Mouse (Mus musculus) left cerebral cortex, postnatal 25 days (tissue): ENCODE data around the gene Zfp280b. TPM values are rescaled to one million over a fixed set of nuclear protein-coding genes. Genes with fewer than 3 reads are reported as not detected.
"Not testable (repeated sequence)": the region's sequence is repeated elsewhere in the genome, so short reads cannot be mapped to it uniquely, and the experiment has no call there.

Source experiments
- DNase-seq, 2 experiments: peaks; one replicate each; pipeline ENCODE4 v3.0.0; 2022; ENCODE audit warnings: low spot score in 2 of 2, mixed read lengths in 1 of 2
- intact Hi-C: fragments of 180-260 bp; cut with DNase I; formaldehyde crosslinking; loops from one replicate; pipeline ENCODE4 v1.15.1; 2025
- total RNA-seq, 2 experiments: library from RNA; stranded (reverse); gene quantifications; 2 replicates each; pipeline ENCODE4 v1.2.3; 2021

Gene Zfp280b
- 10 to 100 TPM; 13.3 to 16.9 TPM for total RNA-seq

DNA sequence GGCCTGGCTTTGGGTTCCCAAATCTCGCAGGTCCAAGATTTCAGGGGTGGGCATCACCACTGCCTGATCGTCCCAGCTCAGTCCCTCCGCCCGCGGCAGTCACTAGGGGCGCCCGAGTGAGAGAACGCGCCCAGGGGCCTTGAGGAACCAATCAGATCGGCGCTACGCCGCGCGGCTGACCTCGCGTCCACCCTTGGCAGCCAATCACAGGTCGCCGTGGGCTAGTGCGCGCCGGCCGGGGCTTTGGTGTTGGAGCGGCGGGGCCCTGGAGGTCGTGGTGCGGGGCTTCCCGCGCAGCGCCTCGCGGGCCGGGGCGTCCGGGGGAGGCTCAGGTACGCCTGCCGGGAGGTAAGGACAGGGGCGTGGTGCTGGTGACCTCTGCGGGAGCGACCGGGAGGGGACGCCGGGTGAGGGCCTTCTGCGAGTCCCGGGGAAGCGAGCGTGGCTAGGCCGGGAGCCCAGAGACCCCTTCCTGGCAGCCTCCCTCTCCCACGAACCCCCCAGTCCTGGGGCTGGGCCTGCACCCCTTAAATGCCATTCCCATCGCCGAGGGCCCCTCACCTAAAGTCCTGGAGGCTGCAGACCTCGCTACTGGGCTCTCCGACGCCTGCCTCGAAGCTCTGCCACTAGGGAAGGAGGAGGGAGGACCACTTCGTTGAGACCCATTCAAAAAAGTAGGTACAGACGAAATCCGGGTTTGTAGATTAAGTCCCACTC is at the start of gene Zfp280b:
Gene Zfp280b (plus strand): TSS at position 249 of the 717 bp plus-strand sequence.
- DNase-seq: peak; percentile 95 to 96
- intact Hi-C loops: no loop called here

DNA sequence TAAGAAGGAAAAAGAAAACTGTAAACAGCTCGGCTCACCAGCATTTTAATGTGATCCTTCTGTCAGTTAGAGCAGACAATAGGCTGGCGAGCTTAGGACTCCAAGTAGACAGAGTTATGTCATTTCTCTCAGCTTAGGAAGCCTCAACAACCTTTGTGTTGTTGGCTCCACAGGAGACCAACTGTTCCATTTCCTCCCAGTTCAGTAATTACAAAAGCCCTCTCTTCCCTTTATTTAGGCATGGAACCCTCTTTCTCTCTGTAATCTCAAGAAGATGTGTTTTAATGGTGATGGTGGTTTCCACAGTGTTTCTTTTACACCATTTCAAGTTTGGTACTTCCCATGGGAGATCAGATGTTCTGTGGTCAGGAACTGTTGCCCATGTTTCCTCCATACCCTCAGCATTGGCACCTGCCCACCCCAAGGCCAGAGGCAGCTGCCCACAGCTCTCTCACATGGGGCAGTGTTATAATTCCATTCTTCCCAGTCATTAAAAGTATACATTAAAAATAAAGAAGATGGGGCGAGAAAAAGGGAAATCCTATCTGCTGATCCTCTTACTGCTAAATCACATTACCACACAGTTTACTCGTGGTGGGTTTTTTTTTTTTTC is 41.9 kb upstream of the Zfp280b start:
- no peak for DNase-seq
- intact Hi-C loops: no loop called here

DNA sequence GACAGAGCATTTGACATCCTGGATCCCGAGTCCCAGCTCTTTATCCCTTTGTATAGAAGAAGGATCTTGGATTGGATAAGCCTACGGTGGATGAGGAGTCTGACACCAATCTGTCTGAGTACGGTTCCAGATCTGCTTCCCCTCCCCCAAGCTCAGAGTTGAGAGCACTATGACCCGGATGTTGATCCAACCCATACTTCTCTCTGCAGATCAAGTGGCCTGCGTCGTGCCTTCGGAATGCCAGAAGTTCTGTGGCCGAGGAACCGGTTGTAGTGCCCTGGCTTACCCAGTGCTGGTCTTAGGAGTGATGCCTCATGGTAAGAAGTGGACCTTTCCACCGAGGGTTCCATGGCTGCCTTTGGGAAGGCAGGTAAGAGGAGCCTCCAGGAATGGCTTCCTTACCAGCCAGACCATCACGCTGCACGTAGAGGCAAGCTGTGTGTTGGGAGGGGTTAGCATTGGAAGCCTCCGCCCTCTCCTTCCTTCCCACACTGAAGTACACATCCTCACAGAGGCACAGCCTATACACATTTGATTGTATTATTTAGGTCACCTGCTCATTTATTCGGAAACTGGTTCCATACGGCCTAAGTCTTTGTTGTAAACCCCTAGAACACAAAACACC is 38.7 kb upstream of the Zfp280b start:
- intact Hi-C loops: no loop called here
- no peak for DNase-seq

DNA sequence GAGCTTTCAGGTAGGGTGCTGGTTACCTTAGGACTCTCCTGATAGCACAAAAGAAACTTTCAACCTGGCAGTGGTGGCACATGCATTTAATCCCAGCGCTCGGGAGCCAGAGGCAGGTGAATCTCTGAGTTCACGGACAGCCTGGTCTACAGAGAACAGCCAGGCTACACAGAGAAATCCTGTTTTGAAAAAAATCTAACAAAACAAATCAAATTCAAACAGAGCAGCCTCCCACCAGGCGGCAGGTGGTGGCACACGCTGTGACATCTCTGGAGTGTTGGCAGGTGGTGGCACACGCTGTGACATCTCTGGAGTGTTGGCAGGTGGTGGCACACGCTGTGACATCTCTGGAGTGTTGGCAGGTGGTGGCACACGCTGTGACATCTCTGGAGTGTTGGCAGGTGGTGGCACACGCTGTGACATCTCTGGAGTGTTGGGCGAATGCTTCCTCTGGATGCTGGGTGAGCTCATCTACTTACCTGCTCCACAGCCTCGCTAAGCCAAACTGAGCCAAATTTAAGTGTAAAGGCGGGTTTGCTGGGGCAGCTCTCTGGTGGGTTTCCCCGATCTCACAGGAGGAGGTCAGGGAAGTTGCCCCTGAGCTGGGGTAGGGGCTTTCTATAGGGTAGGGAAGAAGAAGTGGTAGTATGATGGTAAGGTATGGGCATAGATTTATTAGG is 37.8 kb upstream of the Zfp280b start:
- DNase-seq, intact Hi-C loops: not testable (repeated sequence)

DNA sequence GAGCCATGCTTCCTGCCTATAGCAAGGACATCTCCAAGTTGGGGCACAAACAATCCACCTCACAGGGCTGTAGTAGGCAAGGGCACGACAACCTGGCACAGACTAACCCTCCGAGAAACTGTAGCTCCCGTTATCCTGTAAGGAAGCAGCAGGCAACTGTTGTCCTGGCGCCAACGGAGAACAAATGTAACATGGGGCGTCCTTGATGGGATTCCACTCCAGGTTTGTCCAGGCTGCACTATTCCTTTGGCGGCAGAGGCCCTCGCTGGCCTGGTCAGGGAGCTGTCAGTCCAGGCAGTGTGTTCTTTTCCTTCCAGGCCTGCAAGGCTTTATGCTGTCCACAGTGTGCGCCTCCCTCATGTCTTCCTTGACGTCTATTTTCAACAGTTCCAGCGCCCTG is 37.0 kb upstream of the Zfp280b start:
- no peak for DNase-seq
- intact Hi-C loops: no loop called here

DNA sequence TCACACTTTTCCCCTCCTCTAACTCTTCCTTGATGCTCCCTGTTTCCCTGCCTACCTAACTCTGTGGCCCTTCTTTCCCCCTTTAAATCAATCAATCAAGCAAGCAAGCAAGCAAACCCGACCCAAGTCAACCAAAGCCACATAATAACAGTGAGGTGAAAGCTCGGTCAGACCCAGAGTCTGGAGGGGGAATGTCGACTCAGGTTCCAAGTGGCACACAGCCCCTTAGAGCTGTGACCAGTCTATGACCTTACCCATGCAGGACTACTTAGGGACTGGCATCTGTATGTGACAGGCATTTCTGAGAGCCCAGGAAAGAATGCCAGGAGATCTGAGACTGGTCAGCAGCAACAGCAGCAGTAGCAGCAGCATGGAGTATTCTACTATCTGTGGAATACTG is 36.1 kb upstream of the Zfp280b start:
- intact Hi-C loops: no loop called here
- DNase-seq: no peak

DNA sequence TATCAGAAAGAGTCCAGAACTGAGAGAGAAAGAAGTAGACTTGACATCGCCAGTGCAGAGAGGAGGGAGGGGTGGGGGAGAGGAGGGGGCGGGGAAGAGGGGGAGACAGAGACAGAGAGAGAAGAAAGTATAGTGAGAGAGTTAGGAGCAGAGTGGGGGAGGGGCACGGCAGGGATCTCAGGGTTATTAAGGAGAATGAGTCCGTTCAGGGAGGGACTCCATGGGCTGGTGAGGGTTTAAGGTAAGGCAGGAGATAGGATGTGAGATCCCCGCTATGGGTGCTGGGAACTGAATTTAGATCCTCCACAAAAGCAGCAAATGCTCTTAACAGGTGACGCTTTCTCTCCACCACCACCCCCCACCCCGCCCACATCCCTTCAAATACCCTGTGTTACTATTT is 31.3 kb upstream of the Zfp280b start:
- no peak for DNase-seq
- intact Hi-C loops: no loop called here

DNA sequence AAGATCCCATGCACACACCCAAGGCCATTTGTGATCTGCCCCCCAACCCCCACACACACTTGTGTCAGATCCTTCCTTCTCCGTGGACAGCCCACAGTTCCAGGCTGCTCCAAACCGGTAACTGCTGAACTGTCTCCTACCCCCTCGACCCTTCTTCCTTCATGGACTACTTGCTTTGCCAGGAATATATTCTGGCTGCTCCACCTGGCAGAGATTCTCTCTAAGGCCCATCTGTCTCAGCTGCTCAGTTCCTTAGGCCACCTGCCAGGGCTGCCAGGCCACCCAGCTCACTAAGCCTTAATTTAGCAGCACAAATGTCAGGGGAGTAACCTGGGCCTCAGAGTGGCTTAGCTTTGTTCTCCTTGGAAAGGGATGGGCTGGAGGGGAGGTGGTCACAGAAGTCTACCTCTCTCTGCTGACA is 30.3 kb upstream of the Zfp280b start:
- intact Hi-C loops: no loop called here
- no peak for DNase-seq

DNA sequence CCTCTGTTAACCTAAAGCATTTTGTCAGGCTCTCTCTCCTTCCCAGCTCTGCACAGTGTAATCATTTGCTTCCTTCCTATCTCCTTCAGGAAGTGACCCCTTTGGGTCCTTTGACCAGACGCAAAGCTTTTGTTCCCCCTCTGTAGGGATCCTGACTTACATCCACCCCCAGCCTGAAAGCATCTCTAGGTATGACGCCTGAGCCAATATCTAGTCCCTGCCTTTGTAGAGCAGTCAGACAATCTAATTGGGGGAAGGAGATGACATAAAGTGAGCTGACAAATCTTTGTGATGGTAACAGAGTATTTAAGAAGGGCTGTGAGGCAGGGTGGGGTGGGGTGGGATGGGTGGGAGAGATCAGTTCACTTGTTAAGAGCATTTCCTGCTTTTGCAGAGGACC is 29.8 kb upstream of the Zfp280b start:
- no peak for DNase-seq
- intact Hi-C loops: no loop called here

DNA sequence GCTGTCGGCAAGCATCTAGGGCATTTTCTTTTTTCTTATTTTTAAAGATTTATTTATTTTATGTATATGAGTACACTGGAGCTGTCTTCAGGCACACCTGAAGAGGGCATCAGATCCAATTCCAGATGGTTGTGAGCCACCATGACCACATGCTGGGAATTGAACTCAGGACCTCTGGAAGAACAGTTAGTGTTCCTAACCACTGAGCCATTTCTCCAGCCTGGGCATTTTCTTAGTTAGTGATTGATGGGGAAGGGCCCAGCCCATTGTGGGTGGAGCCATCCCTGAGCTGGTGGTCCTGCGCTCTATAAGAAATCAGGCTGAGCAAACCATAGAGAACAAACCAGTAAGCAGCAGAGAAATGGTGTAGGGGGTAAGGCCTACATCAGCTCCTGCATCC is 29.2 kb upstream of the Zfp280b start:
- DNase-seq: no peak
- intact Hi-C loops: no loop called here

DNA sequence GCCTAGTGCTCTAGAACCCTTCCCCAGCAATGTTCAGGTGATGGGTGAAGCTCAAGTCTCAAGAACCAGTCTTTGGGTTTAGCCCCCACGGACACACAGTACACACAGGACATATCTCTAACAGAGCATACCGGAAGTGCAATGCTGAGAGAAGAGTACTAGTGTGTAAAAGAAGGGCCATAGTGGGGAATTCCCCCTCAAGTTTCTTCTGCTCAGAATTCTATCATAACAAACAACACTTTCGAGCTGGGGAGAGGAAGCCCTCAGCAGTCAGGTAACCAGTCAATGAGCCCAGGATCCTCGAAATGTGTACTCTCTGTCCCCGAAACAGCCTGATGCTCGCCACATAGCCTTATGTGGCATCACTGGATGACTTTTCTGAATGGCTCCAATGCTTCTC is 26.1 kb upstream of the Zfp280b start:
- intact Hi-C loops: no loop called here
- DNase-seq: no peak

DNA sequence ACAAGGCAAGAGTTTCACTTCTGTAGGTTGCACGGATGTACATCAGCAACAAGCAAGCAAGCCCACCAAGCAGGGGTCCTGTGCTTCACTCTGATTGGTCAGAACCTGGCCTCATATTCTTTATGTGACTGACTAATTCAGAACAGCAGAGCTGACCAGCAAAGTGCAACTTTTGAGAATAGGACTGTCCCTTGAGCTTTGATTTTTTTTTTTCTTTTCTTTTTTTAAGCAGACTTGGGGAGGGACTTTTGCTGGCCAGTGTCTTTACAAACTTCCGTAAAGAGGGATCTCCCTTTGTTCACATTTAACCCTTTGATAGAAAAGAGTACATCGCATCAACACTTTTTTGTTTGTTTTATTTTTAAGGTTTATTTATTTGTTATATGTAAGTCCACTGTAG is 22.6 kb upstream of the Zfp280b start:
- DNase-seq: no peak
- intact Hi-C loops: no loop called here

DNA sequence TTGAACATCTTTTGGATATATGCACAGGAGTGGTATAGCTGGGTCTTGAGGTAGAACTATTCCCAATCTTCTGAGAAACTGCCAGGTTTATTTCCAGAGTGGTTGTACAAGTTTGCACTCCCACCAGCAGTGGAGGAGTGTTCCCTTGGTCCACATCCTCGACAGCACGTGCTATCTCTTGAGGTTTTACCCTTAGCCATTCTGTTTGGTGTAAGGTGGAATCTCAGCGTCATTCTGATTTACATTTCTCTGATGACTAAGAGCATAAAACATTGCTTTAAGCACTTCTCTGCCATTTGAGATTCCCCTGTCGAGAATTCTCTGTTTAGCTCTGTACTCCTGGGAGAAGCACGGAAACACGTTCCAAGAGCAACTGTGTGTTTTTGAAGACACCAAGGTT is 19.5 kb upstream of the Zfp280b start:
- intact Hi-C loops: no loop called here
- DNase-seq: peak in 1 of 2 experiments; percentile 33

DNA sequence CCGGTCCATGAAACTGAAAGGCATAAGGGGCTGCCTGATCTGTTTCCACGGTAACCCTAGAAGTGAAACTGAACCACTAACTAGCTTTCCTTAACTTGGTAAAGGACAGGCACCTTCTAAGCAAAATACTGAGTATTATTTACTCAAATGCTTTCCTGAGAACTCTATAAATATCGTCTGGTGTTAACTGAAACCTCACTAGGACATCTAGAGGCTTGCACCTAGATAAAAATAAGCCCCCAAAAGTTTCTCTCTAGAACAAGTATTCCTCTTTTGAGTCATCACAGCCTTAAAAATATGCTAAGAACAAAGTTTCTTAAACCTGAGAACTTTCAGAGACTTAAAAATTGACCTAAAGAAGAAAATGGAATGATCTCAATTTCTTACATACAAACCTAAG is 15.6 kb upstream of the Zfp280b start:
- no peak for DNase-seq
- intact Hi-C loops: no loop called here

DNA sequence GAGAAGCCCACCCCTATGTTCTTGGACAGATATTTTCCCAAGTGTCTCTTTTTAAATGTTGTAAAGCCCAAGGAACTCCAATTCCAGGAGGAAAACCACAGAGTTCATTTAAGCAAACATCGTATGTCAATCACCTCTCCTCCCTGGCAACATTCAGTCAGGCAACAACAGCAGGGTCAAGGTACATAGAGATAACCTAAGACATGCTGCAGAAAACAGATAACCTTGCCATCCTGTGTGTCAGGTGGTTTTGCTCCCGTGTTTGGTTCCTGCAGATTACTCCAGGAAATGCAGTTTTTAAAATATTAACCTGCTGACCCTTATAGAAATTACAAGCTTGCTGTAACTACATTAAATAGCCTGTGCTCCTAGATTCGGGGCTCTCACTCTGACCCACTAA is 10.7 kb upstream of the Zfp280b start:
- intact Hi-C loops: no loop called here
- DNase-seq: no peak

DNA sequence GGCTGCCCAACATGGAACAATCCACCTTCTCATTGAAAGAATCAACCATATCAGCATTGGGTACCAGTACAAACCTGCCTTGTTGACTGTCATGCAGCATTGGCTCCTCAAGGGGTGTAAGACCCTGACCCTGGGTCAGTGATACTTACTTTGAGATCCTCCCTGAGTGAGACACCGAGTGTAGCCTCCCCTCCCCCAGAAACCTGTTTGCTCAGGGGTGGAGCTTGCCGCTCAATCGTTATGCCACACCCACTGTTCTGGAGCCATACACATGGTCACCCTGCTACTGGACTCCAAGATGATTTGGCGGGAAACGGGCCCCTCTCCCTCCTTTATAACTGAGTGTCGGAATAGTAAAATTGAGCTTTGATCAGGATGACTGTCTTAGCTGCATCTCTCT is 8.5 kb upstream of the Zfp280b start:
- intact Hi-C loops: no loop called here
- no peak for DNase-seq

DNA sequence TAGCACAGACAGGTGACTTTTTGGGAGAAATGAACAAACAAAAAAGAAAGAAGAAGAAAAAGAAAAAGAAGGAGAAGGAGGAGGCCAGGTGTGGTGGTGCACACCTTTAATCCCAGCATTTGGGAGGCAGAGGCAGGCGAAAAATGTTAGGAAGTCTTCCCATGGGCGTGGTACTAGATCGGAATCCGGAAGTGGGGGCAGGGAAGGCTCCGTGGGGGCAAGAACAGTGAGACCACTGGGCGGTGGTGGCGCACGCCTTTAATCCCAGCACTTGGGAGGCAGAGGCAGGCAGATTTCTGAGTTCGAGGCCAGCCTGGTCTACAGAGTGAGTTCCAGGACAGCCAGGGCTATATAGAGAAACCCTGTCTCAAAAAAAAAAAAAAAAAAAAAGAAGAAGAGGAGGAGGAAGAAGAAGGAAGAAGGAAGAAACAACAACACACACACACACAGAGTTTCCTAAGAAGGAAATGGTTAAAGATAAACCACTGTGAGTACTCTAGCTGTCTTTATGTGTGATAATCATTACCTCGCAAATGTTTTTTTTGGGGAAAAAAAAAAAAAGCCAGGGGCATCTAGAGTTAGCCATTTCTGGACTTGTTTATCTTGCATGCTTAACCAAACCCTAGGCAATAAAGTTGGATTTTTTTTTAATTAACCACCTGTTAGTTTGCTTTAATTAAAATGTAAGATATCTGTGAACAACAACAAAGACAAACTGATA is 6.8 kb upstream of the Zfp280b start:
- intact Hi-C loops: no loop called here
- no peak for DNase-seq

DNA sequence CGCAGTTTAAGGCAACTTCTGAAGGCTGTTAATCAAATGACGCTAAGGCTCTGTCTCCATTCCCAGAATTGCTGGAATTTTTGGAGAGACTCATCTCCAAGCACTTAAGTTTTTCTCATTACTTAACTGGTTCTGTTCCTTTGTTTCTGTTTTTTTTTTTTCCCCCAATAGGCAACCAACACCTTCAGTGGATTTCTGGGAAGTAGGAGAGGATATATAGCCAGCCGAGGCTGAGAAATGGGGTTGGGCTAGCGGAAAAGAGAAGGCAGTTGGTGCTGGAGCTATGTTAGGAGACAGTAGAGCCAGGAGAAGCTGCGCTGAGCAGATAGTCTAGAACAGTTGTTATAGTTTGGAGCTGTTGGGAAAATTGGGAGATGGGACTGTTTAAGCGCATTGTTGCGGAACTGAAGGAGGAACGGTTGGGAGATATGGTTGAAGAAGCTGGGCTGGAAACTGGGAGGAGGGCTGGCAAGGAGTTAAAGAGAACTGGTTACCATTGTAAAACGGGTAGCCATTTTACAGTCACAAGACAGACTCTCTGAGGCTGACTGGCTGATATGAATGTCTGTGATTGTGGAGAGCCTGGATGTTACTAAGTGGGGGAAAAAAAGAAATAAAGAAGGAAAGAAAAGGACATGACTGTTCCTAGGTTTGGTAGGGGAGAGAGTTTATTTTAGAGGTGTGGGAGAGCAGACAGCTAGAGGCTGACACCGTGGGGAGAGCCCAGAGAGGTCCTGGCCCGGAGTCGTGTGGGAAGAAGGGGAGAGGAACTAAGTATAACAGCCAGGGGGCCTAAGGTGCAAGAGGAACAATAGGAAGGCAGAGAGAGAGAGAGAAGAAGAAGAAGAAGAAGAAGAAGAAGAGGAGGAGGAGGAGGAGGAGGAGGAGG is 5.1 kb upstream of the Zfp280b start:
- intact Hi-C loops: no loop called here
- DNase-seq: no peak

DNA sequence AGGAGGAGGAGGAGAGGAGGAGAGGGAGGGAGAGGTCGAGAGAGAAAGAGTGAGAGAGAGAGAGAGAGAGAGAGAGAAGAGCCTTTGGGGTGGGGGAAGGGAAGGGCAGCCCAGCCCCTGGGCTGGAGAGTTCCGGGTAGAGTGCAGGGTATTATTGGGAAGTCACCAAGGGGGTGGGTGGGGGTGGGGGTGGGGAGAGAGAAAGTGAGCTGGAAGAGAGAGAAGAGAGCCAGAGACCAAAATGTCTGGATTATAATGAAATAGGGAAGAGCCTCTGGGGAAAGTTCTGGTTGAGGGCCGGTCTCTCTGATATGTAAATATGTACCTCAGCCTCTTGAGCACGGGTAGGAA is 4.5 kb upstream of the Zfp280b start:
- intact Hi-C loops: no loop called here
- DNase-seq: no peak
